In the genomic region with DNA sequence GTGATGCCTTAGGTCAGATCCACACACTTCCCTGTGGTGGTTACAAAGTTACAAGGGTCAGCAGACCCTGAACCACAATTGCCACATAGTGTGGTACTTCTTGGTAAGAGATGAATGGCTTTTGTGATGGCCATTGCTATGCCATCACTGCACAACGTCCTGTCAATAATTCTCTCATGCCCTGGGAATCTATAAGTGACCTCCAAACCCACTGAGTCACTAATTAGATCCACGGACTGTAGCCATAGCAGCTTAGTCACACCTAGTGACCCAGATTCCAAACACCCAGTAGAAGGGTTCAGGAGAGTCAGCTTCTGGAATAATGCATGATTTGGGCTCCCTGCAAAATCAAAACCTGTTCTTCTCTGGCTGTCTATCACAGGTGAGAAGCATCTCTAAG, we compare ENCODE assay signal across 21 mouse cellular contexts. TPM values are rescaled to one million over a fixed set of nuclear protein-coding genes. Genes with fewer than 3 reads are reported as not detected.
A peak's percentile ranks its signal among the peaks of the same experiment; 100 is the strongest.
DNase-seq lines count a peak whose midpoint lies in the region; ATAC-seq and TF ChIP-seq lines count a peak whose summit lies in the region.
"Had no signal": no experiment of that assay in that cellular context is flagged by ENCODE, and none has a peak within 500 bp of the region (broad histone marks: within the 10 kb centered on the region; RNA-seq: fewer than 3 reads in every experiment).

No protein-coding gene starts in this region.

- TF ChIP-seq CTCF in kidney, adult 2 months (conservative IDR thresholded peaks at IDR 0.05; ENCODE audit: insufficient read depth, insufficient read length, low read depth, low read length), result no peak
- TF ChIP-seq CTCF in kidney, postnatal 0 days (IDR thresholded peaks at IDR 0.05; ENCODE audit: low read depth), result no peak
- no peak for TF ChIP-seq CTCF in C2C12 (IDR thresholded peaks at IDR 0.05; ENCODE audit: control insufficient read depth, insufficient read depth, insufficient read length)

- no peak overlapping the region for H3K4me2 ChIP-seq in kidney, postnatal 0 days (ENCODE audit: low read length)
- H3K4me2 ChIP-seq: embryonic facial prominence, embryonic 15.5 days; heart, embryonic 12.5 days; hindbrain, embryonic 14.5 days had no signal

- H3K9me3 ChIP-seq in kidney, postnatal 0 days (replicated peaks; ENCODE audit: low read length), result no peaks in the 10 kb centered on the region
- no peaks in the 10 kb centered on the region for H3K9me3 ChIP-seq in embryonic facial prominence, embryonic 10.5 days
- H3K9me3 ChIP-seq: embryonic facial prominence, embryonic 15.5 days; forebrain, embryonic 10.5 days; G1E; heart, embryonic 12.5 days; hindbrain, embryonic 10.5 days had no signal

- peak; percentile 70; the same call in 1 of the 2 replicates for ATAC-seq in kidney, postnatal 0 days (replicated peaks; ENCODE audit: low FRiP score, low read depth)
- ATAC-seq: activated CD4-positive, CD25-positive, alpha-beta regulatory T cell, adult 4 months; CD4-positive, CD25-positive, alpha-beta regulatory T cell, adult 4 months; forebrain, embryonic 14.5 days had no signal

- no peaks in the 10 kb centered on the region for H3K79me3 ChIP-seq in C2C12 (ENCODE audit: low read depth)

- H3K27ac ChIP-seq in kidney, adult 2 months (ENCODE audit: insufficient read depth, low read depth, low read length), result no peak overlapping the region
- no peak overlapping the region for H3K27ac ChIP-seq in kidney, postnatal 0 days
- H3K27ac ChIP-seq in embryonic facial prominence, embryonic 10.5 days (replicated peaks), result no peak overlapping the region
- H3K27ac ChIP-seq: embryonic facial prominence, embryonic 15.5 days; forebrain, embryonic 10.5 days; gastrocnemius, adult 2 months; hindbrain, embryonic 10.5 days; hindbrain, embryonic 14.5 days had no signal

- WGBS in kidney, adult 2 months, result 26% methylated on average over 2 of the region's 2 CpGs
- 67% methylated on average over 2 of the region's 2 CpGs for WGBS in kidney, postnatal 0 days
- 72% methylated on average over 2 of the region's 2 CpGs for WGBS in embryonic facial prominence, embryonic 10.5 days

- H3K36me3 ChIP-seq in kidney, adult 2 months (ENCODE audit: control insufficient read depth, insufficient read depth, low read length), result no peaks in the 10 kb centered on the region; the same call in 1 of the 2 replicates
- H3K36me3 ChIP-seq in kidney, postnatal 0 days (ENCODE audit: insufficient read depth, low read length), result peaks cover 11% of the 10 kb centered on the region; the same call in 1 of the 2 replicates
- peaks cover 10% of the 10 kb centered on the region for H3K36me3 ChIP-seq in C2C12 (ENCODE audit: control insufficient read depth, insufficient read depth)
- H3K36me3 ChIP-seq in embryonic facial prominence, embryonic 10.5 days (replicated peaks), result peaks cover 57% of the 10 kb centered on the region

- peak; percentile 50 for DNase-seq in kidney, adult 2 months
- no peak for DNase-seq in kidney, postnatal 14 days
- no peak for DNase-seq in kidney, postnatal 0 days (ENCODE audit: low spot score)
- no peak for DNase-seq in kidney, postnatal 4 days
- no peak for DNase-seq in embryonic facial prominence, embryonic 10.5 days (ENCODE audit: low spot score)
- DNase-seq: adrenal gland, postnatal 36 days; cerebellum, adult 2 months; cerebellum, postnatal 10 days; gastrocnemius, adult 2 months; gastrocnemius, postnatal 25 days had no signal

- no peak overlapping the region for H3ac ChIP-seq in C2C12 (ENCODE audit: control insufficient read depth, insufficient read length, low read depth)

- TF ChIP-seq POLR2A in kidney, adult 2 months (IDR thresholded peaks at IDR 0.05; ENCODE audit: low read depth, low read length), result no peak

- H3K79me2 ChIP-seq in C2C12 (ENCODE audit: control insufficient read depth, insufficient read depth), result peaks cover 32% of the 10 kb centered on the region

- H3K4me3 ChIP-seq in kidney, adult 2 months (ENCODE audit: insufficient read depth, low read depth, low read length), result no peak overlapping the region
- no peak overlapping the region for H3K4me3 ChIP-seq in kidney, postnatal 0 days (replicated peaks; ENCODE audit: low read depth, low read length)
- no peak overlapping the region for H3K4me3 ChIP-seq in C2C12 (ENCODE audit: insufficient read depth, poor library complexity, severe bottlenecking)
- no peak overlapping the region for H3K4me3 ChIP-seq in embryonic facial prominence, embryonic 10.5 days
- H3K4me3 ChIP-seq: embryonic facial prominence, embryonic 15.5 days; erythroblast, embryonic 14.5 days; forebrain, embryonic 10.5 days; gastrocnemius, adult 2 months; heart, embryonic 12.5 days; hindbrain, embryonic 10.5 days had no signal

- H3K9ac ChIP-seq in kidney, postnatal 0 days (ENCODE audit: low read depth, low read length), result no peak overlapping the region
- H3K9ac ChIP-seq: embryonic facial prominence, embryonic 15.5 days; heart, embryonic 12.5 days; hindbrain, embryonic 14.5 days had no signal

- H3K4me1 ChIP-seq in kidney, adult 2 months (ENCODE audit: control insufficient read depth, insufficient read depth, low read length), result peaks cover 18% of the 10 kb centered on the region; the same call in 1 of the 2 replicates
- H3K4me1 ChIP-seq in kidney, postnatal 0 days (replicated peaks; ENCODE audit: insufficient read depth, low read length), result peaks cover 17% of the 10 kb centered on the region
- peaks cover 27% of the 10 kb centered on the region for H3K4me1 ChIP-seq in embryonic facial prominence, embryonic 10.5 days

- H3K27me3 ChIP-seq in kidney, adult 2 months (replicated peaks; ENCODE audit: control insufficient read depth, insufficient read depth, low read length), result no peaks in the 10 kb centered on the region
- no peaks in the 10 kb centered on the region for H3K27me3 ChIP-seq in kidney, postnatal 0 days (ENCODE audit: insufficient read depth, low read length)
- no peaks in the 10 kb centered on the region for H3K27me3 ChIP-seq in C2C12 (ENCODE audit: control insufficient read depth, insufficient read depth, insufficient read length)
- no peaks in the 10 kb centered on the region for H3K27me3 ChIP-seq in embryonic facial prominence, embryonic 10.5 days (replicated peaks; ENCODE audit: low read depth, poor library complexity, severe bottlenecking)
- H3K27me3 ChIP-seq: embryonic facial prominence, embryonic 15.5 days; heart, embryonic 12.5 days had no signal

TF ChIP-seq in C2C12, 6 proteins besides CTCF, POLR2A, EP300 and RAD21:
- peak; percentile 41 for TF ChIP-seq MYOD1 (IDR thresholded peaks at IDR 0.05; ENCODE audit: control insufficient read depth, insufficient read length, low read depth)
- TF ChIP-seq USF1 (IDR thresholded peaks at IDR 0.05; ENCODE audit: low read depth), result no peak
TF ChIP-seq in C2C12: peak in this region for 1.

RNA-seq across cellular contexts. Expression of a gene that starts 40.8 kb away (rescaled TPM):
- polyA plus RNA-seq in kidney, adult 2 months (2012; rRNA removed), result 0.26 and 0.28 TPM in 2 replicates
- polyA plus RNA-seq in kidney, postnatal 0 days (2015; fragmentation: Nextera tagmentation; extraction: Ambion mirVana), result 0.68 and 0.74 TPM in 2 replicates
- 0.42 TPM for polyA plus RNA-seq in C2C12 (2012; fragmentation: generic; extraction: Trizol)
- polyA plus RNA-seq in embryonic facial prominence, embryonic 10.5 days (2016; fragmentation: Nextera tagmentation; extraction: Ambion mirVana), result 1.9 and 2.0 TPM in 2 replicates
- polyA plus RNA-seq: activated CD4-positive, CD25-positive, alpha-beta regulatory T cell, adult 4 months; CD4-positive, CD25-positive, alpha-beta regulatory T cell, adult 4 months had no signal

RNA-seq across cellular contexts. Expression of a gene that starts 41.1 kb away (rescaled TPM):
- 17.0 and 18.7 TPM in 2 replicates for polyA plus RNA-seq in kidney, adult 2 months (2012; rRNA removed)
- 2.4 and 2.6 TPM in 2 replicates for polyA plus RNA-seq in kidney, postnatal 0 days (2015; fragmentation: Nextera tagmentation; extraction: Ambion mirVana)
- polyA plus RNA-seq in C2C12 (2012; fragmentation: generic; extraction: Trizol), result 10.2 TPM
- 1.3 and 1.7 TPM in 2 replicates for polyA plus RNA-seq in embryonic facial prominence, embryonic 10.5 days (2016; fragmentation: Nextera tagmentation; extraction: Ambion mirVana)
